Mouse (Mus musculus): Measurements from ENCODE around the gene Axl.

Axl gene

GRCm38 (mm10) chr7:25788220-25789128 lies at the start of gene Axl:
Axl (minus strand) TSS chr7:25788705.
- DNase-seq (ENCODE audit: extremely low read depth, low read depth), result no peak

- DNase-seq (ENCODE audit: extremely low read depth, low read depth), result no peak
Observed at GRCm38 (mm10) chr7:25835188-25835891, 46.8 kb upstream of the Axl start.

- no peak for DNase-seq (ENCODE audit: extremely low read depth, low read depth)
Observed at GRCm38 (mm10) chr7:25831557-25832530, 43.3 kb upstream of the Axl start.

- DNase-seq (ENCODE audit: extremely low read depth, low read depth), result no peak
Observed at GRCm38 (mm10) chr7:25830251-25830650, 41.7 kb upstream of the Axl start.

GRCm38 (mm10) chr7:25827199-25827598 lies 38.7 kb upstream of the Axl start:
- peak; percentile 34 for DNase-seq (ENCODE audit: extremely low read depth, low read depth)

GRCm38 (mm10) chr7:25826029-25826428 lies 37.5 kb upstream of the Axl start:
- DNase-seq (ENCODE audit: extremely low read depth, low read depth), result no peak

GRCm38 (mm10) chr7:25825043-25825442 lies 36.5 kb upstream of the Axl start:
- DNase-seq (ENCODE audit: extremely low read depth, low read depth), result no peak

GRCm38 (mm10) chr7:25816241-25816919 lies 27.9 kb upstream of the Axl start, which contains the start of gene Cyp2s1:
Cyp2s1 (minus strand) TSS chr7:25816913.
- DNase-seq (ENCODE audit: extremely low read depth, low read depth), result peak; percentile 27

GRCm38 (mm10) chr7:25815571-25815970 lies 27.1 kb upstream of the Axl start:
- no peak for DNase-seq (ENCODE audit: extremely low read depth, low read depth)

- DNase-seq (ENCODE audit: extremely low read depth, low read depth), result no peak
Observed at GRCm38 (mm10) chr7:25814711-25815110, 26.2 kb upstream of the Axl start.

- DNase-seq (ENCODE audit: extremely low read depth, low read depth), result no peak
Observed at GRCm38 (mm10) chr7:25812195-25812594, 23.7 kb upstream of the Axl start.

GRCm38 (mm10) chr7:25811716-25812115 lies 23.2 kb upstream of the Axl start:
- DNase-seq (ENCODE audit: extremely low read depth, low read depth), result no peak

GRCm38 (mm10) chr7:25805631-25806343 lies 17.3 kb upstream of the Axl start:
- DNase-seq (ENCODE audit: extremely low read depth, low read depth), result peak; percentile 28

GRCm38 (mm10) chr7:25804792-25805191 lies 16.3 kb upstream of the Axl start:
- no peak for DNase-seq (ENCODE audit: extremely low read depth, low read depth)

GRCm38 (mm10) chr7:25803460-25803859 lies 15.0 kb upstream of the Axl start:
- no peak for DNase-seq (ENCODE audit: extremely low read depth, low read depth)

- no peak for DNase-seq (ENCODE audit: extremely low read depth, low read depth)
Observed at GRCm38 (mm10) chr7:25802241-25803125, 14.0 kb upstream of the Axl start.

- no peak for DNase-seq (ENCODE audit: extremely low read depth, low read depth)
Observed at GRCm38 (mm10) chr7:25801031-25801430, 12.5 kb upstream of the Axl start.

GRCm38 (mm10) chr7:25799369-25799768 lies 10.9 kb upstream of the Axl start:
- DNase-seq (ENCODE audit: extremely low read depth, low read depth), result no peak

GRCm38 (mm10) chr7:25798540-25798939 lies 10.0 kb upstream of the Axl start:
- DNase-seq (ENCODE audit: extremely low read depth, low read depth), result no peak
